Mouse (Mus musculus) gastrocnemius, adult 2 months (tissue): Measurements from ENCODE around the gene Itgb2. TPM values are rescaled to one million over a fixed set of nuclear protein-coding genes. Genes with fewer than 3 reads are reported as not detected.

Experiments used
- DNase-seq: peaks from one replicate; pipeline ENCODE4 v3.0.0; 2022
- H3K27ac ChIP-seq: fragments of 200-600 bp; 2 replicates; pipeline ENCODE4 v1.8.1; 2022; ENCODE audit warnings: mild to moderate bottlenecking
- H3K4me3 ChIP-seq: fragments of 200-600 bp; 2 replicates; pipeline ENCODE4 v1.8.1; 2022; ENCODE audit warnings: mild to moderate bottlenecking, moderate library complexity
- CTCF ChIP-seq: fragments of 200-600 bp; IDR thresholded peaks from 2 replicates; pipeline ENCODE4 v1.8.1; 2022; ENCODE audit warnings: antibody characterized with exemption, mild to moderate bottlenecking, moderate library complexity
- intact Hi-C: fragments of 180-260 bp; cut with DNase I; formaldehyde crosslinking; loops from one replicate; pipeline ENCODE4 v1.15.1; 2025
- long read RNA-seq, 2 experiments: library from polyadenylated mRNA; stranded (forward); transcript quantifications; one replicate each; pipeline ENCODE4 v2.0.0; 2021
- total RNA-seq, 2 experiments: library from RNA; stranded (reverse); gene quantifications; 2 replicates each; pipeline ENCODE4 v1.2.3; 2021

The Itgb2 gene
- total RNA-seq = 1 to 10 TPM in 1 of 2 experiments, under 1 TPM in 1; 0.92 to 1.8 TPM
- long read RNA-seq, experiment 1, partial matches to known transcripts = 0 of 3 reads
- long read RNA-seq, experiment 1, other reads (novel, unspliced or antisense) = 0 of 3 reads
- long read RNA-seq, experiment 2 = 0 reads

DNA sequence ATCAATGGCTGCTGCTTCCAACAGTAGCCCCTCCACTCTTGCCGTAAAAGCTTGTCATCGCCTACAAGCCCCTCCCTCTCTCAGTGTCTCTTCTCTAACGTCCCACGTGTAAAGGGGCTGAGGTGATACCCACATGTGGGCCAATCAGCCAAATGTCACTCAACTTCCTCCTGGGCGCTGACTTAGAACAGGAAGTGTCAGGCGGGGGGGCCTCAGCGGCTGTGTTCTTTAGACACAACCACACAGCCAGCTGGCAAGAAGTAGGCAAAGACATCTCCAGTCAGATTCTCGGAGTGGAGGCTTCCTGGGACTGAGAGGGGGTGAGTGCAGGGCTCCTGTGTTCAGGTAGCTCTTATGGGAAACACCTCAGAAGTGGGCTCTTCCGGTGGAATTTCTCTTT lies at the start of gene Itgb2:
Gene Itgb2, plus strand, starts transcription at position 113 of the 400 bp plus-strand sequence.
- Histone ChIP-seq H3K4me3 (peak within 1 kb of the TSS; percentile 45), H3K27ac (peak within 1 kb of the TSS; percentile 31; the same call in 1 of the 2 replicates)
- DNase-seq = no peak
- intact Hi-C loops = no loop called here
- TF ChIP-seq CTCF = no peak

DNA sequence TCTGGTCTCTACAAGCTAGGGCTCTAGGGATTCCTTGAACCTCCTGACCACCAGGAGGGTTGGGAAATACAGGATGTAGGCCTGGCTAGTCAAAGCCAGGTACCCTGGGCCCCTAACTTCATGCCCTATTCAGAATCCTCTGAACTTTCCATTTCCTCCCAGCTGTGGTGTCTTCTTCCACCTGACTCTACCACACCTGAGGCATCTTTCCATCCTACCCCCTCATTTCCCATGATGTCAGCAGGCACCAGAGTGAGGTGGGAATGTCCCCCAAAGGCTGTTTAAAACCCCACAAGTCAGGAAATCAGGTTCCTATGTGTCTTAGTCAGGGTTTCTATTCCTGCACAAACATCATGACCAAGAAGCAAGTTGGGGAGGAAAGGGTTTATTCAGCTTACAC lies 48.2 kb upstream of the Itgb2 start:
- Histone ChIP-seq H3K27ac (no peak overlapping the region), H3K4me3 (no peak overlapping the region)
- intact Hi-C loops = no loop called here
- no peak for TF ChIP-seq CTCF
- no peak for DNase-seq

DNA sequence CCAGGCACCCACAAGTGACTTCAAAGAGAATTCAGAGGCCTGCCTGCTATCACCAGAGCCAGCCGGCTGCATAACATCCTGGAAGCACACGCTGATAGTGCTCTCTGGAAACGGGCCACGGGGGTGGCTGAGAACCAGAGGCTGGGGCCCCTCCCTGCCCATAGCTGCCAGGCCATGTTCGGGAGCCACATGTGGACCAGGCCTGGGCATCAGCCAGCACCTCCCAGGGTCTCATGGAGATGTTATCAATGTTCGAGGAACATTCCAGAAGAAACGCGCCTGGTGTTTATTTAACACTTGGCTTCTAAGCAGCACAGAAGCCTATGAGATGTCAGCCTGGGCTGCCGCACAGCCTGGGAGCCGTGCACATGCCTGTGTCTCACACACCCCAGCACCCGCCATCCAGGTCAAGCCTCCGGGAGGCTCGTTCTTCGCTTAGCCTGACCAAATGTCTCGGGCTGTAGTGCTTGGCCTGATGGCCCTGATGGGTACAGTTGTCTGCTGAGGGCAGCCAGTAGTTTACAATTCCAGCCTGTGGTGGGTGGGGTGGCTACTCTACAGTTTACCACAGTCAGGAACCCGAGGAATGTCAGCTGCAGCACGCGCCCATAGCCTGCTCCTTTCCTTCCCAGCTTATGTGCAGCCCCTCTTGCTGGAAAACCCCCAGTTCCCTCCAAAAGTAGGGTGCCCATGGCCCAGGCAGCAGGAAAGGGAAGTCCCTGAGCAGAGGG lies 45.7 kb upstream of the Itgb2 start:
- Histone ChIP-seq H3K4me3 (no peak overlapping the region), H3K27ac (peak overlapping the region; percentile 46)
- peak; percentile 65 for DNase-seq
- no peak for TF ChIP-seq CTCF
- intact Hi-C loops = no loop called here

DNA sequence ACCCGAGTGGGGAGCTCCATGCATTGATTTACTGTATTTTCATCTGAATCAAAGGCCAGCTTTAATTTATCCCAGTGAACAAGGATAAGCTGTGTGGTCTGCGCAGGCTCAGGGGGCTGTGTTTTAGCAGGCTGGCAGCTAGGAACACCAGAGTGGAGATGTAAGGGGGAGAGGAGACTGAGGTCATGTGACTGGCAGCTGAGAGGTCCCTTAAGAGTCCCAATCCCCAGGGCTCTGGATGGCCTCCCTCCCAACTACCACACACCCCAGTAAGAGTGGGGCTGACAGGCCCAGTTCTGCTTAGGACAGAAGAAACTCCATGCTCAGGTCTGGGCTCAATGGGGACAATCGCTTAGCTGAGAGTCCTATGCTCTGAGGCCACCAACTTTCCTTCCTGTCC lies 44.3 kb upstream of the Itgb2 start:
- no peak for DNase-seq
- no peak overlapping the region for H3K4me3 ChIP-seq
- no peak overlapping the region for H3K27ac ChIP-seq
- intact Hi-C loops = no loop called here
- TF ChIP-seq CTCF = no peak

DNA sequence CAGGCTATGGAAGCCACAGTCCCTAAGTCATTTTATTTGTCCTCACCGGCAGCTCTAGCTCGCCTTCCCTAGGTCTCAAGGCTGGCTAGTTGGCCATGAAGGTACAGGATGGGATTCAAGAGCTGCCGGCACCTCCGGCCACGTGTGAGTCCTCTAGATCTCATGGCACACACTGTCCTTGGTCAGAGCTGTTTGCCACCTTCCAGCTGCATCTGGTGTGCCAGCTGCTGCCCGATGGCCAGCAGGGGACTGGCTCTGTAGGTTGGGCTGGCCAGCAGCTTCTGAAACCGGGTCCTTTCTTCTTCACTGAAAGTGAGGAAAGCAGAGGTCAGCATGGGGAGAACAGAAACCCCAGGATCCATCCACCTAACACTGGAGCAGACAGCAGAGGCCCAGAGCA lies 41.9 kb upstream of the Itgb2 start:
- peak; percentile 48 for DNase-seq
- H3K4me3 ChIP-seq = no peak overlapping the region
- intact Hi-C loops = no loop called here
- no peak for TF ChIP-seq CTCF
- H3K27ac ChIP-seq = no peak overlapping the region

DNA sequence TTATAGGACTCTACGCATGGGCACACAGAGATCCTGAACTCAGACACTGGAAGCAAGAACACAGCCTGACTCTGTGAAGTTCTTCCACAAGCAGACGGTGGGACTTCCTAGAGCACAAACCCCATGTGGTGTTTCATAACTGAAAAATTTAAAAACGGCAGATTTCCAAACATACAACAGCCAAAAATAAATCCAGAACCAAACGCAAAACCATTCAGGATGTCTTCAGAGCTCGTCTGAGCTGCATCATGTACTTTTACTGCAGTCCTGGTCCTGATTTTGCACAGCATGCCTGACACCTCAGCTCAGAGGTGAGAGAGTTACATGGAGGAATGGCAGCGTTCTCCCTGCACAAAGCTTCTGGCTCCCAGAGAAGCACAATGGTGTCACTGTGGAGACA lies 38.5 kb upstream of the Itgb2 start:
- Histone ChIP-seq H3K4me3 (no peak overlapping the region), H3K27ac (no peak overlapping the region)
- TF ChIP-seq CTCF = no peak
- intact Hi-C loops = no loop called here
- no peak for DNase-seq

DNA sequence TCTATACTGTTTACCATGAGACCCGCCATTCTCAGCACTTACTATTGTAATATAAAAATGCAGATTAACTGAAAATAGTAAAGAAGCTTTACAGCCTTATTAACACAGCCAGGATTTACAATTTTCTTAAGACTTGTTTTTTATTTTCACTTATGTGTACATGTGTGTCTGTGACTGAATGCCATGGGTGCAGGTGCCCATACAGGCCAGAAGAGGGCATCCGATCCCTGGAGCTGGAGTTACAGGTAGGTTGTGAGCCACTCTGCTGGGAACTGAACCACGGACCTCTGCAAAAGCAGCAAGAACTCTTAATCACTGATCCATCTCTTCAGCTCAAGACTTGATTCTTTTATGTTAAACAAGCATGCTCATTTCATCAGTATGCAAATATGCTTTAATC lies 37.2 kb upstream of the Itgb2 start:
- DNase-seq = no peak
- intact Hi-C loops = no loop called here
- Histone ChIP-seq H3K4me3 (no peak overlapping the region), H3K27ac (no peak overlapping the region)
- peak; percentile 19; the same call in 1 of the 2 replicates for TF ChIP-seq CTCF

DNA sequence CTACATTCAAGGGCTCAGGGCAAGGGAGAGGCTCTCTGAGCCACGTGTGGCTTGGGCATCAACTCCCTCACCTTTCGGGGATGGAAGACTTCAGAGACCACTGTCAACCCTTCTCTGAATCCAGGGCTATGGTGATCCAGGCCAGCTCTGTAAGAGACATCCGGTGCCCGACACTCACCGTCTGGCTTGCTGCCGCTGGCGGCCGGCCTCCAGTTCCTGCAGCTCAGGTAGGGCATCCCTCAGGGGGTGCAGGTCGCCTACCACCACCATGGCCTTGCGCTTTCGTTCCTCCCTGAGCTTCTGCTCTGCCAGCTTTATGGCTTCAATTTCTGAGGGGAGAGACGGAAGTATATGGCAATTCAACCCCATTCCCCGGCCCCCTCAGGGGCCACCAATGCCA lies 32.9 kb upstream of the Itgb2 start:
- no peak for DNase-seq
- Histone ChIP-seq H3K27ac (no peak overlapping the region), H3K4me3 (no peak overlapping the region)
- TF ChIP-seq CTCF = no peak
- intact Hi-C loops = no loop called here

DNA sequence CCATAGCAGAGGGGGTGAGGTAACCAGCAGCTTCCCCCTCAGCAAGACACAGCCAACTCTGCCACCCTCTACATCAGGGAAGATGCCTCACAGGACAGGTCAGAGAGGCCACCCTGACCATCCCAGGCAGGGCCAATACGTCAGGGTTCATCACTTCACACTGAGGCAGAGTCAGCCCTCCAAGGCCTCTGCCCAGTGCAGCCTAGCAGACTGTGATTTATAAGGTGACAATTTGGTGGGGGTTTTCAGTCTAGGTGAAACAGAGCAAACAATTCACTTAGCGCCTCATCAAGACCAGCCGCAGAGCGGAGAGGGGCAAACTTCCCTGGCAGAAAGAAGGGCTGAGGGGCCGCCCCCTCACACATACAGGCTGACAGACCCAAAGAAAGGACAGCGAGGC lies 31.8 kb upstream of the Itgb2 start:
- no peak for TF ChIP-seq CTCF

DNA sequence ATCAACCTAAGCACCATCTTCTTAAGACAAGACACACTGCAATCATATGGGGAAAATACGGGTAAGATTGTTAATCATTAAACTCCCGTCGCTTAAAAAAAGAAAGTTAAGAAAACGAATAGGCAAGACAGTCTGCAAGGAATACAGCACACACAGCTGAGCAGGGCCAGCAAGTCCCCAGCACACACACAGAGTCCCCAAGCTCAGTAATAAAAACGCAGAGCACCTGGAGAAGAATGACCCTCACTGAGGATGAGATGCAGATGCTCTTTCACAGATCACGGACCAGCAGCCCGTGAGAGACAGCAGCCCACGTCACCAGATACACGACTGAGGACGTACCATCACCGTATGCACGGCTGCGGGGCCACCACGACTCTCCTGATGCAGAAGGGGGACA lies 29.4 kb upstream of the Itgb2 start:
- TF ChIP-seq CTCF = no peak
- H3K4me3 ChIP-seq = no peak overlapping the region
- DNase-seq = no peak
- H3K27ac ChIP-seq = no peak overlapping the region
- intact Hi-C loops = no loop called here

More for the DNA sequence above, 31.8 kb upstream of the Itgb2 start:
- Histone ChIP-seq H3K4me3 (no peak overlapping the region), H3K27ac (no peak overlapping the region)
- intact Hi-C loops = no loop called here
- DNase-seq = no peak

DNA sequence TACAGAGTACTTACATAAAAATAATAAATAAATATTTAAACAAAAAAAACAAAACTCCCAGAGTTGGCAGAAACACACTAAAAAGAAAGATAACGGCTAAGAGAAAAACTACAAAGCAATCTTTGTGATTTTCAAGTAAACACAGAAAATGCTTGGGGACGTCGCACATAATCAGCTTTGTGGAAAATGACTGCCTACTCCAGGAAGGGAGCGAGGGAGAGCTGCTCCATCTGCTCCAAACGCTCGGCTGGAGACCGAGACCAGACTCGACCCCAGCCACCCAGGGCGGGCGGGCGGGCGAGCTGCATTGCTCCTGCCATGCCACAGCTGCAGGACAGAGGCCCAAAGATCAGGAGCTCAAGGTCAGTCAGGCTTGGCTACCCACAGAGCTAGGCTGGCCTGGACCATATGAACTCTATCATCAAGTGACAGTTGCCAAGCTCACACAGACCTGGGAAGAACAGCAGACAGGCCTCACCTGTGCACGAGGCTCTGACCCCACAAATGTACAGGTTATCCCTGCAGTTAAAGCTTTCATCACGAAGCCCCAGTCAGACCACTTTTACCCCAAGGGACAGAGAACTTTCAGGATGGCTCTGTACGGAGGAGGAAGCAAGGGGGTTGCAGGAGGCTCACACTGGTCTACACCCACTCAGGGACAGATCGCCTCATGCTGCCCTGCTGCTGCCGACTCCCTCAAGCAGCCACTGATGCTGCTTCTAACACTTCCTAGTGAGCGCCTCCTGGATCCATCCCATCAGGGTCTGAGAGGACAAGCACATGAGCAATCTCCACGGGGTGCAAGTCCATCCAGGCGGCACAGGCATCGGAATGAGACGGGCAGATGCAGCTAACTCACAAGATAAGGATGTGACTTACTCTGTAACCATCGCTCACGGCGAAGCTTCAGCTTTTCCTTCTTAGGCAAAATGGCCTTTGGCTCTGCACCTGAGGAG lies 26.8 kb upstream of the Itgb2 start:
- Histone ChIP-seq H3K27ac (no peak overlapping the region), H3K4me3 (no peak overlapping the region)
- no peak for DNase-seq
- intact Hi-C loops = no loop called here
- TF ChIP-seq CTCF = no peak

DNA sequence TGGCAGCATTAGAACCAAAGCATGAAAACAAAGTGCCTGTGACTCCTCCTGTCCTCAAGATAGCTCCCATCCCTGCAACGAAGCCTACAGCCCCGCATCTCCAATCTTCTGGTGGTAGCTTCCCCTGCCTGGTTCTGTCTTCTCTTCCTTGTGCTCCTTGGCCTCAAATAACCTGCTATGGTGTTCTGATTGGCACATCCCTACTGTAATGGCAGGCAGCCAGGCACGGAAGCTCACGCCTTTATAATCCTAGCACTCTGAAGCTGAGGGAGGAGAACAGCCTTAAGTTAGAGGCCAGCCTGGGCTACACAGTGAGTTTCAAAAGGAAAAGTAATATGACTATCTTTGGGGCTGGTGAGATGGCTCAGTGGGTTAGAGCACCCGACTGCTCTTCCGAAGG lies 25.9 kb upstream of the Itgb2 start:
- no peak for DNase-seq
- no peak overlapping the region for H3K27ac ChIP-seq
- H3K4me3 ChIP-seq = no peak overlapping the region
- TF ChIP-seq CTCF = no peak
- intact Hi-C loops = no loop called here

DNA sequence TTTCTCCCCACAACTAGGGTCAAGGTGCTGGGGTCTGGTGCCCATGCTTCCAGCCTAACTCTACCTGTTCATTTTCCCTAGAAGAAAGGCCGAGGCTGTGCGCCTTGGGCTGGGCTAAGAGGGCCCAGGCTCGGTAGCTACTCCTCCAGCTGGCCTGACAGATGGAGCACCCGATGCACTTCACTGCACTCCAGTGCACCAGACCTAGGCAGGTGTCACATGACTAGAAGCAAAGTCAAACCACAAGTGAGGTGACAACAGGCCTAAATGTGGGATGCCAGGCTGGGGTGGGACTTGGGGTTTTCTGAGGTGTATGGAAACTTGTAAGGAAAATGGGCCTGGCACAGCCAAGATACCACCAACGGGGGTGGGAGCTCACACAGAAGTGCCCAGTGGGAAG lies 23.5 kb upstream of the Itgb2 start:
- no peak for TF ChIP-seq CTCF
- Histone ChIP-seq H3K4me3 (no peak overlapping the region), H3K27ac (peak overlapping the region; percentile 84)
- intact Hi-C loops = loop anchor here (5.0 kb wide), 1 partner anchor 89 kb away; the partner anchor contains the start of gene Adarb1
- DNase-seq = no peak
